Mouse (Mus musculus): Measurements from ENCODE around the gene Abat. TPM values are rescaled to one million over a fixed set of nuclear protein-coding genes. Genes with fewer than 3 reads are reported as not detected.

The Abat gene
- polyA plus RNA-seq, 1 experiment from 2014 or later: 25.6 TPM

- no peak for DNase-seq (ENCODE audit: low spot score)
- ATAC-seq (replicated peaks; ENCODE audit: low FRiP score): no peak
- peaks cover 2% of the 10 kb centered on the region; the same call in 1 of the 2 replicates for H3K36me3 ChIP-seq (ENCODE audit: control insufficient read depth, insufficient read depth, low read length)
- H3K4me1 ChIP-seq (replicated peaks; ENCODE audit: control insufficient read depth, insufficient read depth, low read length): no peaks in the 10 kb centered on the region
- H3K4me2 ChIP-seq: no peak overlapping the region
- no peak overlapping the region for H3K9ac ChIP-seq (ENCODE audit: low read depth, low read length)
- no peak overlapping the region for H3K4me3 ChIP-seq (ENCODE audit: low read depth, low read length)
- WGBS: 63% methylated on average over 3 of the region's 3 CpGs
- no peak overlapping the region for H3K27ac ChIP-seq (ENCODE audit: low read depth, low read length)
- no peaks in the 10 kb centered on the region for H3K9me3 ChIP-seq (ENCODE audit: control insufficient read depth, low read length)
- no peaks in the 10 kb centered on the region for H3K27me3 ChIP-seq (replicated peaks; ENCODE audit: control insufficient read depth, insufficient read depth, low read length)
These were observed 60.5 kb downstream of the Abat start for GRCm38 (mm10) chr16:8573751-8574150.

- no peak for ATAC-seq (replicated peaks; ENCODE audit: low FRiP score)
- Histone ChIP-seq H3K4me2 (no peak overlapping the region), H3K9ac (ENCODE audit: low read depth, low read length) (no peak overlapping the region), H3K36me3 (ENCODE audit: control insufficient read depth, insufficient read depth, low read length) (peaks cover 2% of the 10 kb centered on the region; the same call in 1 of the 2 replicates), H3K27ac (ENCODE audit: low read depth, low read length) (no peak overlapping the region), H3K4me3 (ENCODE audit: low read depth, low read length) (no peak overlapping the region), H3K4me1 (replicated peaks; ENCODE audit: control insufficient read depth, insufficient read depth, low read length) (no peaks in the 10 kb centered on the region), H3K27me3 (replicated peaks; ENCODE audit: control insufficient read depth, insufficient read depth, low read length) (no peaks in the 10 kb centered on the region), H3K9me3 (ENCODE audit: control insufficient read depth, low read length) (no peaks in the 10 kb centered on the region)
- WGBS: 90% methylated on average over 11 of the region's 11 CpGs
- DNase-seq (ENCODE audit: low spot score): no peak
These were observed 61.1 kb downstream of the Abat start for GRCm38 (mm10) chr16:8574316-8574715.

DNA sequence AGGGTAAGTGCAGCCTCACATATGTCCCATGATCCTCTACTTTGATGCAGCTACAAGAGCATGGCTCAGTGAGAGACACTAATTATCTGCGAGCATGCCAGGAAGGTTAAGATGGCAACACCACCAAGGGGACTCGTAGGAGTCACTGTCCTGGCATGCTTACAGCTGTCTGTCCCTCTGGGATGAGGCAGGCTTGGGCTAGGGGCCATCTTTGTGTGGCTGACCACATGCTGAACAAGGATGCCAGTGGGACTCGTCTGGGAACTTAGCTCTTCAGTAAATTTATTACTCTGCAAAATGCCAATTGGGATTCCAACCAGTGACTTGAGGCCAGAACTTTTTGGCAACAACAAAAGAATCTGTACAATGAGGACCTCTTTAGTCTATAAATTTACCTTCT, 62.9 kb downstream of the Abat start:
- no peak for DNase-seq (ENCODE audit: low spot score)
- H3K27me3 ChIP-seq (replicated peaks; ENCODE audit: control insufficient read depth, insufficient read depth, low read length): no peaks in the 10 kb centered on the region
- no peak overlapping the region for H3K9ac ChIP-seq (ENCODE audit: low read depth, low read length)
- H3K36me3 ChIP-seq (ENCODE audit: control insufficient read depth, insufficient read depth, low read length): peaks cover 2% of the 10 kb centered on the region; the same call in 1 of the 2 replicates
- H3K4me3 ChIP-seq (ENCODE audit: low read depth, low read length): no peak overlapping the region
- no peak overlapping the region for H3K4me2 ChIP-seq
- H3K27ac ChIP-seq (ENCODE audit: low read depth, low read length): no peak overlapping the region
- no peaks in the 10 kb centered on the region for H3K9me3 ChIP-seq (ENCODE audit: control insufficient read depth, low read length)
- no peak for ATAC-seq (replicated peaks; ENCODE audit: low FRiP score)
- H3K4me1 ChIP-seq (replicated peaks; ENCODE audit: control insufficient read depth, insufficient read depth, low read length): no peaks in the 10 kb centered on the region
- 72% methylated on average over 3 of the region's 3 CpGs for WGBS

GRCm38 (mm10) chr16:8576901-8577300, 63.7 kb downstream of the Abat start:
- no peak for DNase-seq (ENCODE audit: low spot score)
- H3K9me3 ChIP-seq (ENCODE audit: control insufficient read depth, low read length): no peaks in the 10 kb centered on the region; the same call in 1 of the 2 replicates
- H3K9ac ChIP-seq (ENCODE audit: low read depth, low read length): no peak overlapping the region
- no peak overlapping the region for H3K4me2 ChIP-seq
- no peaks in the 10 kb centered on the region for H3K4me1 ChIP-seq (replicated peaks; ENCODE audit: control insufficient read depth, insufficient read depth, low read length)
- H3K27me3 ChIP-seq (replicated peaks; ENCODE audit: control insufficient read depth, insufficient read depth, low read length): no peaks in the 10 kb centered on the region
- no peak overlapping the region for H3K4me3 ChIP-seq (ENCODE audit: low read depth, low read length)
- H3K27ac ChIP-seq (ENCODE audit: low read depth, low read length): no peak overlapping the region
- H3K36me3 ChIP-seq (ENCODE audit: control insufficient read depth, insufficient read depth, low read length): peaks cover 2% of the 10 kb centered on the region; the same call in 1 of the 2 replicates
- 60% methylated on average over 3 of the region's 3 CpGs for WGBS
- no peak for ATAC-seq (replicated peaks; ENCODE audit: low FRiP score)

DNA sequence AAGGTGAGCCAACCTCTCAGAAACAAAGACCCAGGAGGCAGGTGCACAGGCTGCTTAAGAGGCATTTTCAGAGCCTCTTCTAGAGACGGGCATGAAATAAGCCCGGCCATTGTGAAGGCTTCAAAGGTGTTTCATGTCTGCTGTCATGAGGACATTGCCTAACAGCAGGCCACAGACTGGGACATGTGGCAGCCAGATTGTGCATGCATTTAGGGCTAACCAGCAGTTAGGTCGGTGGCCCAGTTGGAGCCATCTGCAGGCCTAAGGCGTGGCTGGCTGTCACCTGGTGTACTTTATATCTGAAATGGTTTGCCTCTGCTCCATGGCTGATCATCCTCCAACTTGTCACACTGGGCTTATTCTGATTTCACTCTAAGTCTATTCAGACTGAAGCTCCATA, 65.1 kb downstream of the Abat start:
- DNase-seq (ENCODE audit: low spot score): no peak
- Histone ChIP-seq H3K36me3 (ENCODE audit: control insufficient read depth, insufficient read depth, low read length) (peaks cover 5% of the 10 kb centered on the region; the same call in 1 of the 2 replicates), H3K27ac (ENCODE audit: low read depth, low read length) (no peak overlapping the region)

DNA sequence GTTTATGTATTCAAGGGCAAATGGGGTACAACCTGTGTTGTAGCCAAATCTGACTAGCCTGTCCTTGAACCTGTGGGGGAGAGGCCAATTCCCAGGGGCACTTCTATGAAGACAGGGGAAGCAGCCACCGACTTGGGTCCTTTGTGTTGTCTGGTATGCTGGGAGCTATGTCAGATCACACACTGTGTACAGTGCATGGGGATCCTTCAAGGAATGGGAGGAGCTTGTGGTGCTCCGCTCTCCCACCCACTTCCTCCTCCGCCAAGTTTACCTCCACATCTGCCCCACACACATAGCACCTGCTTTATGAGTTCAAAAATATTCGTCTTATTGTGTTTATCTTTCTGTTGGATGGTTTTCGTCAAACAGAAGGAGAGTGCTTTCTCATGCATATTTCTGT, 66.3 kb downstream of the Abat start:
- Histone ChIP-seq H3K36me3 (ENCODE audit: control insufficient read depth, insufficient read depth, low read length) (peaks cover 5% of the 10 kb centered on the region; the same call in 1 of the 2 replicates), H3K27me3 (replicated peaks; ENCODE audit: control insufficient read depth, insufficient read depth, low read length) (no peaks in the 10 kb centered on the region), H3K4me2 (no peak overlapping the region), H3K9ac (ENCODE audit: low read depth, low read length) (no peak overlapping the region), H3K27ac (ENCODE audit: low read depth, low read length) (no peak overlapping the region), H3K4me3 (ENCODE audit: low read depth, low read length) (no peak overlapping the region), H3K4me1 (replicated peaks; ENCODE audit: control insufficient read depth, insufficient read depth, low read length) (no peaks in the 10 kb centered on the region), H3K9me3 (ENCODE audit: control insufficient read depth, low read length) (no peaks in the 10 kb centered on the region; the same call in 1 of the 2 replicates)
- DNase-seq (ENCODE audit: low spot score): no peak
- ATAC-seq (replicated peaks; ENCODE audit: low FRiP score): no peak
- 60% methylated on average over 5 of the region's 5 CpGs for WGBS

More for the DNA sequence above, 65.1 kb downstream of the Abat start:
- WGBS: 77% methylated on average over 4 of the region's 4 CpGs
- Histone ChIP-seq H3K27me3 (replicated peaks; ENCODE audit: control insufficient read depth, insufficient read depth, low read length) (no peaks in the 10 kb centered on the region), H3K4me2 (no peak overlapping the region), H3K4me3 (ENCODE audit: low read depth, low read length) (no peak overlapping the region), H3K4me1 (replicated peaks; ENCODE audit: control insufficient read depth, insufficient read depth, low read length) (no peaks in the 10 kb centered on the region), H3K9ac (ENCODE audit: low read depth, low read length) (no peak overlapping the region), H3K9me3 (ENCODE audit: control insufficient read depth, low read length) (no peaks in the 10 kb centered on the region; the same call in 1 of the 2 replicates)
- no peak for ATAC-seq (replicated peaks; ENCODE audit: low FRiP score)

DNA sequence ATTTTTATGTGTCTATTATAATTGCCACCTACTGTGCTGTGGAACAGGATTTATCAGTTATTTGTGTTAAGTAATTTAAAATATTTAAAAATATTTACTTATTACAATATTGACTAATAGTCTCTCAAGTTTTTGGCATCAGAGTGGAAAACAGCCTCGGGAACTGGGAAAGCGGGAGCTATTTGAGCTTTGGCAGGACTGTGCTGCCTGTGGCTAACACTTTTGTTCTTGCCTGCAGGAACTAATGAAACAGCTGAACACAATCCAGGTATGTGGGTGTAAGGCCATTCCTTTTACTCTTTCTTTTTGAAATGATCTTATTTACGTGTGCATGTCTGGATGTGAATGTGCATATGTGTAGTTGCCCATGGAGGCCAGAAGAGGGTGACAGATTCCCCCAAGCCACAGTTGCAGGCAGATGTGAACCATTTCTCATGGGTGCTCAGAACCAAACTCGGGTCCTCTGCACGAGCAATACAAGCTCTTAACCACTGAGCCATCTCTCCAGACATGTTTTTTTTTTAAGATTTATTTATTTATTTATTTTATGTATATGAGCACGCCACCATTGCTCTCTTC, 68.5 kb downstream of the Abat start:
- Histone ChIP-seq H3K36me3 (ENCODE audit: control insufficient read depth, insufficient read depth, low read length) (peaks cover 5% of the 10 kb centered on the region; the same call in 1 of the 2 replicates), H3K9me3 (ENCODE audit: control insufficient read depth, low read length) (no peaks in the 10 kb centered on the region; the same call in 1 of the 2 replicates), H3K27ac (ENCODE audit: low read depth, low read length) (no peak overlapping the region), H3K27me3 (replicated peaks; ENCODE audit: control insufficient read depth, insufficient read depth, low read length) (no peaks in the 10 kb centered on the region), H3K4me3 (ENCODE audit: low read depth, low read length) (no peak overlapping the region), H3K4me1 (replicated peaks; ENCODE audit: control insufficient read depth, insufficient read depth, low read length) (no peaks in the 10 kb centered on the region), H3K4me2 (no peak overlapping the region), H3K9ac (ENCODE audit: low read depth, low read length) (no peak overlapping the region)
- DNase-seq (ENCODE audit: low spot score): no peak
- no peak for ATAC-seq (replicated peaks; ENCODE audit: low FRiP score)
- WGBS: 88% methylated on average over 6 of the region's 6 CpGs

GRCm38 (mm10) chr16:8582579-8583295, 69.5 kb downstream of the Abat start:
- 87% methylated on average over 5 of the region's 5 CpGs for WGBS
- no peaks in the 10 kb centered on the region for H3K27me3 ChIP-seq (replicated peaks; ENCODE audit: control insufficient read depth, insufficient read depth, low read length)
- H3K9ac ChIP-seq (ENCODE audit: low read depth, low read length): no peak overlapping the region
- no peaks in the 10 kb centered on the region; the same call in 1 of the 2 replicates for H3K9me3 ChIP-seq (ENCODE audit: control insufficient read depth, low read length)
- H3K4me2 ChIP-seq: no peak overlapping the region
- ATAC-seq (replicated peaks; ENCODE audit: low FRiP score) (no peak), DNase-seq (ENCODE audit: low spot score) (no peak)
- H3K4me1 ChIP-seq (replicated peaks; ENCODE audit: control insufficient read depth, insufficient read depth, low read length): no peaks in the 10 kb centered on the region
- H3K4me3 ChIP-seq (ENCODE audit: low read depth, low read length): no peak overlapping the region
- H3K36me3 ChIP-seq (ENCODE audit: control insufficient read depth, insufficient read depth, low read length): peaks cover 5% of the 10 kb centered on the region; the same call in 1 of the 2 replicates
- H3K27ac ChIP-seq (ENCODE audit: low read depth, low read length): no peak overlapping the region

Measured in liver, embryonic 11.5 days (tissue).